11 mouse cellular contexts compared by ENCODE assay signal in genomic region chr12:117744580-117745483, GRCm38 (mm10). TPM values are rescaled to one million over a fixed set of nuclear protein-coding genes. Genes with fewer than 3 reads are reported as not detected.
DNase-seq lines count a peak whose midpoint lies in the region; ATAC-seq and TF ChIP-seq lines count a peak whose summit lies in the region.
"Had no signal": no experiment of that assay in that cellular context is flagged by ENCODE, and none has a peak within 500 bp of the region (broad histone marks: within the 10 kb centered on the region; RNA-seq: fewer than 3 reads in every experiment).

No protein-coding gene starts in this region.

- TF ChIP-seq EP300 in stomach, postnatal 0 days (optimal IDR thresholded peaks at IDR 0.05): no peak

- WGBS in heart, embryonic 11.5 days (ENCODE audit: insufficient replicate concordance): 5% methylated on average over 8 of the region's 8 CpGs
- WGBS in stomach, embryonic 16.5 days: 27% methylated on average over 8 of the region's 8 CpGs
- WGBS in stomach, postnatal 0 days: 31% methylated on average over 8 of the region's 8 CpGs
- 29% methylated on average over 8 of the region's 8 CpGs for WGBS in liver, embryonic 13.5 days (ENCODE audit: insufficient replicate concordance)

- no peaks in the 10 kb centered on the region for H3K36me3 ChIP-seq in heart, embryonic 11.5 days (ENCODE audit: control insufficient read depth, insufficient read depth, low read length)
- no peaks in the 10 kb centered on the region for H3K36me3 ChIP-seq in stomach, embryonic 16.5 days (ENCODE audit: control insufficient read depth, insufficient read depth, low read length)
- H3K36me3 ChIP-seq in stomach, postnatal 0 days (ENCODE audit: control insufficient read depth, insufficient read depth, low read length): peaks cover 7% of the 10 kb centered on the region; the same call in 1 of the 2 replicates
- H3K36me3 ChIP-seq in liver, embryonic 13.5 days: no peaks in the 10 kb centered on the region
- H3K36me3 ChIP-seq: limb, embryonic 12.5 days had no signal

- H3K9ac ChIP-seq in heart, embryonic 11.5 days (ENCODE audit: low read depth, low read length): no peak overlapping the region
- H3K9ac ChIP-seq in stomach, embryonic 16.5 days (ENCODE audit: low read length): no peak overlapping the region
- no peak overlapping the region for H3K9ac ChIP-seq in stomach, postnatal 0 days (ENCODE audit: low read length)
- H3K9ac ChIP-seq in liver, embryonic 13.5 days: no peak overlapping the region
- H3K9ac ChIP-seq: limb, embryonic 12.5 days had no signal

- DNase-seq in heart, postnatal 25 days (ENCODE audit: low spot score): no peak
- DNase-seq in stomach, postnatal 0 days (ENCODE audit: low spot score): no peak
- DNase-seq in liver, embryonic 13.5 days: no peak
- DNase-seq in gastrocnemius, postnatal 4 days (ENCODE audit: low spot score in 2 of 2): no peak
- no peak for DNase-seq in adrenal gland, adult 8-10 months
- no peak for DNase-seq in cerebellum, adult 8-10 months
- DNase-seq: kidney, postnatal 4 days had no signal

- peak; percentile 78 for ATAC-seq in heart, embryonic 11.5 days (replicated peaks; ENCODE audit: insufficient number of reproducible peaks, low FRiP score, low TSS enrichment)
- peak; percentile 29; the same call in 1 of the 2 replicates for ATAC-seq in stomach, embryonic 16.5 days (ENCODE audit: insufficient read depth, low FRiP score)
- no peak for ATAC-seq in stomach, postnatal 0 days (ENCODE audit: low FRiP score, low TSS enrichment)
- ATAC-seq in liver, embryonic 13.5 days (ENCODE audit: low read depth): peak; percentile 65

- no peaks in the 10 kb centered on the region for H3K27me3 ChIP-seq in heart, embryonic 11.5 days (ENCODE audit: control insufficient read depth, insufficient read depth, low read length)
- no peaks in the 10 kb centered on the region for H3K27me3 ChIP-seq in stomach, embryonic 16.5 days (ENCODE audit: control insufficient read depth, insufficient read depth, low read length)
- no peaks in the 10 kb centered on the region for H3K27me3 ChIP-seq in stomach, postnatal 0 days (ENCODE audit: control insufficient read depth, insufficient read depth, low read length)
- no peaks in the 10 kb centered on the region for H3K27me3 ChIP-seq in liver, embryonic 13.5 days
- H3K27me3 ChIP-seq: limb, embryonic 12.5 days had no signal

- peaks cover 36% of the 10 kb centered on the region for H3K4me1 ChIP-seq in heart, embryonic 11.5 days (ENCODE audit: control insufficient read depth, insufficient read depth, low read length)
- H3K4me1 ChIP-seq in stomach, embryonic 16.5 days (ENCODE audit: control insufficient read depth, insufficient read depth, low read length): no peaks in the 10 kb centered on the region
- no peaks in the 10 kb centered on the region for H3K4me1 ChIP-seq in stomach, postnatal 0 days (replicated peaks; ENCODE audit: control insufficient read depth, insufficient read depth)
- H3K4me1 ChIP-seq in liver, embryonic 13.5 days (replicated peaks): peaks cover 7% of the 10 kb centered on the region; the same call in 1 of the 2 replicates

- H3K4me3 ChIP-seq in heart, embryonic 11.5 days (ENCODE audit: low read depth, low read length): no peak overlapping the region
- no peak overlapping the region for H3K4me3 ChIP-seq in stomach, embryonic 16.5 days (replicated peaks; ENCODE audit: low read length)
- no peak overlapping the region for H3K4me3 ChIP-seq in stomach, postnatal 0 days (ENCODE audit: low read depth, low read length)
- H3K4me3 ChIP-seq in liver, embryonic 13.5 days (replicated peaks): no peak overlapping the region
- H3K4me3 ChIP-seq: limb, embryonic 12.5 days; myocyte had no signal

- intact Hi-C loops in heart, postnatal 25 days (cut with DNase I): no loop called here

- no peaks in the 10 kb centered on the region for H3K9me3 ChIP-seq in heart, embryonic 11.5 days (replicated peaks; ENCODE audit: control insufficient read depth, low read length)
- no peaks in the 10 kb centered on the region for H3K9me3 ChIP-seq in stomach, embryonic 16.5 days (replicated peaks; ENCODE audit: control insufficient read depth, low read length)
- no peaks in the 10 kb centered on the region for H3K9me3 ChIP-seq in stomach, postnatal 0 days (ENCODE audit: control insufficient read depth, low read length)
- H3K9me3 ChIP-seq in liver, embryonic 13.5 days (replicated peaks): no peaks in the 10 kb centered on the region
- H3K9me3 ChIP-seq: limb, embryonic 12.5 days had no signal

- TF ChIP-seq CTCF in stomach, postnatal 0 days (IDR thresholded peaks at IDR 0.05; ENCODE audit: low read depth): no peak

- peak overlapping the region; percentile 79 for H3K27ac ChIP-seq in heart, embryonic 11.5 days (ENCODE audit: low read depth, low read length)
- H3K27ac ChIP-seq in stomach, embryonic 16.5 days (ENCODE audit: low read length): no peak overlapping the region; the same call in 1 of the 2 replicates
- H3K27ac ChIP-seq in stomach, postnatal 0 days (replicated peaks): no peak overlapping the region
- no peak overlapping the region for H3K27ac ChIP-seq in liver, embryonic 13.5 days
- H3K27ac ChIP-seq: limb, embryonic 12.5 days had no signal

- H3K4me2 ChIP-seq in heart, embryonic 11.5 days: no peak overlapping the region; the same call in 1 of the 2 replicates
- H3K4me2 ChIP-seq in stomach, embryonic 16.5 days (ENCODE audit: low read depth, low read length): no peak overlapping the region
- no peak overlapping the region for H3K4me2 ChIP-seq in stomach, postnatal 0 days (replicated peaks; ENCODE audit: low read depth)
- H3K4me2 ChIP-seq in liver, embryonic 13.5 days: no peak overlapping the region
- H3K4me2 ChIP-seq: limb, embryonic 12.5 days had no signal

RNA-seq across cellular contexts. Expression of gene Cdca7l, which starts 59.3 kb away (rescaled TPM):
- 17.5 and 17.9 TPM in 2 replicates for polyA plus RNA-seq in heart, embryonic 11.5 days (2014; fragmentation: Nextera tagmentation; extraction: Ambion mirVana)
- total RNA-seq in heart, postnatal 25 days (2021): under 1 TPM; 0.23 to 0.36 TPM
- 41.1 and 41.6 TPM in 2 replicates for polyA plus RNA-seq in stomach, embryonic 16.5 days (2015; fragmentation: Nextera tagmentation; extraction: Ambion mirVana)
- 15.1 and 15.7 TPM in 2 replicates for polyA plus RNA-seq in stomach, postnatal 0 days (2015; fragmentation: Nextera tagmentation; extraction: Ambion mirVana)
- polyA plus RNA-seq in liver, embryonic 13.5 days (2015; fragmentation: Nextera tagmentation; extraction: Ambion mirVana): 25.0 and 30.5 TPM in 2 replicates
- 1 to 10 TPM; 8.1 to 8.6 TPM for total RNA-seq in gastrocnemius, postnatal 4 days (2021)
- 1 to 10 TPM; 1.2 to 2.5 (median 1.4) TPM for total RNA-seq in adrenal gland, adult 8-10 months (2022)
